Mouse (Mus musculus): ENCODE measurements around the gene Rnf150.

DNA sequence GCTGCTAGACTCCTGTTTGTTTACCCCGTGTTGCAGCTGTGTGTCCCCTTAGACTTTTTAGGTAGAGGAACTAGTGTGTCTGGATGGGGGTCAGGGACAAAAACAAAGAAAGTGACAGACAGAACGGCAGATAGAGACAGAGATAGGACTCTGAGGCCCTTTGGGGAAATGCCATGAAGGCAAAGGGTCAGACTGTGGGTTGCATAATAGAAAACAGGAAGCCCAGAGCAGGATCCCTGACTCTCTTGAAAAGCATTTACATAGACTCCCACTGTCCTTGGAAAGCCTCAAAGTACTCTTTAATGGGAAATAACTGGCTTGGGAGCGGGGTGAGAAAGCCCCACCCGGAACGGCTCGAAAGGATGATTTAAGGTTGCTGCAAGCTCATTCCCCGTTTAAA is 246.6 kb downstream of the Rnf150 start:
- TF ChIP-seq USF1 (IDR thresholded peaks at IDR 0.05; ENCODE audit: low read depth) (no peak), CEBPB (IDR thresholded peaks at IDR 0.05; ENCODE audit: insufficient read depth, poor library complexity, severe bottlenecking) (no peak), E2F4 (IDR thresholded peaks at IDR 0.05; ENCODE audit: insufficient read depth) (no peak), POLR2A (IDR thresholded peaks at IDR 0.05; ENCODE audit: insufficient read length, low read depth) (no peak), POLR2AphosphoS2 (IDR thresholded peaks at IDR 0.05; ENCODE audit: insufficient read length, low read depth) (no peak), MAX (IDR thresholded peaks at IDR 0.05; ENCODE audit: low read depth) (no peak), MYOD1 (IDR thresholded peaks at IDR 0.05; ENCODE audit: control insufficient read depth in 1 of 3, insufficient read length in 2 of 3, low read depth in 2 of 3) (no peak), MYOG (IDR thresholded peaks at IDR 0.05; ENCODE audit: control insufficient read depth in 1 of 3, insufficient read depth in 1 of 3, insufficient read length in 2 of 3, low read depth in 2 of 3) (no peak), TCF12 (IDR thresholded peaks at IDR 0.05; ENCODE audit: insufficient read depth, poor library complexity, severe bottlenecking) (no peak), TCF3 (IDR thresholded peaks at IDR 0.05; ENCODE audit: insufficient read length, low read depth) (no peak)

Data from myocyte (in vitro differentiated cells).